Mouse (Mus musculus) lung, embryonic 14.5 days (tissue): ENCODE measurements around the gene Unc45a. TPM values are rescaled to one million over a fixed set of nuclear protein-coding genes. Genes with fewer than 3 reads are reported as not detected.

ENCODE experiments used
- ATAC-seq: fragments of 200-750 bp; cut with Nextera tagmentation; 2 replicates; pipeline ENCODE4 v1.8.0; 2017; ENCODE audit warnings: mild to moderate bottlenecking, moderate TSS enrichment, moderate library complexity; ENCODE audit not compliant: insufficient read depth
- DNase-seq: peaks from one replicate; pipeline ENCODE4 v3.0.0-alpha.2; 2015
- H3K27ac ChIP-seq: fragments of 300-500 bp; sonication (generic); 2 replicates; pipeline ENCODE4 v1.5.1; 2014; ENCODE audit warnings: low read depth, mild to moderate bottlenecking, moderate library complexity
- H3K27me3 ChIP-seq: fragments of 300-500 bp; sonication (generic); 2 replicates; pipeline ENCODE4 v1.6.1; 2014; ENCODE audit warnings: low read length, control low read depth; ENCODE audit not compliant: insufficient read depth
- H3K36me3 ChIP-seq: fragments of 300-500 bp; sonication (generic); 2 replicates; pipeline ENCODE4 v1.6.1; 2014; ENCODE audit warnings: control low read depth; ENCODE audit not compliant: insufficient read depth
- H3K4me1 ChIP-seq: fragments of 300-500 bp; sonication (generic); 2 replicates; pipeline ENCODE4 v1.6.1; 2014; ENCODE audit warnings: antibody characterized with exemption, control low read depth; ENCODE audit not compliant: insufficient read depth
- H3K4me2 ChIP-seq: fragments of 300-500 bp; sonication (generic); 2 replicates; pipeline ENCODE4 v1.6.1; 2014; ENCODE audit warnings: mild to moderate bottlenecking
- H3K4me3 ChIP-seq: fragments of 300-500 bp; sonication (generic); 2 replicates; pipeline ENCODE4 v1.5.1; 2014; ENCODE audit warnings: low read depth, low read length
- H3K9ac ChIP-seq: fragments of 300-500 bp; sonication (generic); 2 replicates; pipeline ENCODE4 v1.6.1; 2014
- H3K9me3 ChIP-seq: fragments of 300-500 bp; sonication (generic); 2 replicates; pipeline ENCODE4 v1.6.1; 2016; ENCODE audit warnings: low read depth, low read length, control low read depth
- CTCF ChIP-seq: IDR thresholded peaks from 2 replicates; pipeline ENCODE4 v1.5.1; 2016; ENCODE audit warnings: antibody characterized with exemption, low read depth
- WGBS: fragments of 180-500 bp; shearing (Covaris S2); extraction: QIAGEN DNeasy Blood & Tissue Kit; methylation state at CpG from one replicate; pipeline ENCODE4 v1.1.7; 2014; 5-methylcytosine and 5-hydroxymethylcytosine counted together
- polyA plus RNA-seq: library from polyadenylated mRNA; unstranded; fragments of >200 nt; fragmentation: Nextera tagmentation; extraction: Ambion mirVana; gene quantifications from 2 replicates; pipeline ENCODE4 v1.2.1, GENCODE M21; 2014

Gene Unc45a
- polyA plus RNA-seq, 1 experiment from 2014 or later = 34.3 TPM

- ATAC-seq = no peak
- Histone ChIP-seq H3K27me3 (no peaks in the 10 kb centered on the region), H3K9me3 (no peaks in the 10 kb centered on the region), H3K27ac (no peak overlapping the region), H3K4me1 (peaks cover 15% of the 10 kb centered on the region; the same call in 1 of the 2 replicates), H3K36me3 (peaks cover 10% of the 10 kb centered on the region; the same call in 1 of the 2 replicates), H3K9ac (no peak overlapping the region), H3K4me3 (no peak overlapping the region), H3K4me2 (no peak overlapping the region)
- DNase-seq = no peak
- TF ChIP-seq CTCF = no peak
- WGBS = 71% methylated on average over 7 of the region's 7 CpGs
Measured at GRCm38 (mm10) chr7:80341793-80342192, 988 bp upstream of the Unc45a start.

GRCm38 (mm10) chr7:80339793-80340628 lies 794 bp downstream of the Unc45a start:
- ATAC-seq (peak; percentile 98), DNase-seq (peak; percentile 100)
- Histone ChIP-seq H3K4me2 (peak overlapping the region; percentile 86), H3K4me1 (0 out of 2 replicates have a peak, but pooled peaks cover 13% of the 10 kb centered on the region), H3K4me3 (peak overlapping the region; percentile 62), H3K9ac (peak overlapping the region; percentile 66), H3K27ac (peak overlapping the region; percentile 92), H3K36me3 (peaks cover 28% of the 10 kb centered on the region), H3K27me3 (no peaks in the 10 kb centered on the region), H3K9me3 (no peaks in the 10 kb centered on the region)
- under 1% methylated on average over 45 of the region's 45 CpGs for WGBS
- peak; percentile 89 for TF ChIP-seq CTCF

GRCm38 (mm10) chr7:80339371-80339770 lies 1.4 kb downstream of the Unc45a start:
- Histone ChIP-seq H3K4me2 (peak overlapping the region; percentile 86), H3K9ac (peak overlapping the region; percentile 68), H3K4me1 (0 out of 2 replicates have a peak, but pooled peaks cover 13% of the 10 kb centered on the region), H3K27me3 (no peaks in the 10 kb centered on the region), H3K4me3 (peak overlapping the region; percentile 62), H3K36me3 (peaks cover 34% of the 10 kb centered on the region), H3K9me3 (no peaks in the 10 kb centered on the region), H3K27ac (no peak overlapping the region)
- 6% methylated on average over 17 of the region's 17 CpGs for WGBS
- DNase-seq (peak; percentile 59), ATAC-seq (no peak)
- TF ChIP-seq CTCF = no peak

- Histone ChIP-seq H3K4me2 (no peak overlapping the region), H3K36me3 (peaks cover 59% of the 10 kb centered on the region), H3K27me3 (no peaks in the 10 kb centered on the region), H3K9me3 (no peaks in the 10 kb centered on the region), H3K4me1 (0 out of 2 replicates have a peak, but pooled peaks cover 10% of the 10 kb centered on the region), H3K4me3 (no peak overlapping the region), H3K27ac (no peak overlapping the region), H3K9ac (no peak overlapping the region)
- no peak for ATAC-seq
- TF ChIP-seq CTCF = no peak
- no peak for DNase-seq
- whole genome bisulfite sequencing = 87% methylated on average over 3 of the region's 3 CpGs
Measured at GRCm38 (mm10) chr7:80336932-80337331, 3.9 kb downstream of the Unc45a start.

- 77% methylated on average over 4 of the region's 4 CpGs for WGBS
- ATAC-seq = no peak
Measured at GRCm38 (mm10) chr7:80334848-80335247, 6.0 kb downstream of the Unc45a start.

GRCm38 (mm10) chr7:80331433-80331832 lies 9.4 kb downstream of the Unc45a start:
- Histone ChIP-seq H3K9me3 (no peaks in the 10 kb centered on the region), H3K4me3 (no peak overlapping the region), H3K4me2 (no peak overlapping the region), H3K36me3 (peaks cover 98% of the 10 kb centered on the region), H3K9ac (no peak overlapping the region), H3K27me3 (no peaks in the 10 kb centered on the region), H3K27ac (no peak overlapping the region), H3K4me1 (no peaks in the 10 kb centered on the region)
- no peak for ATAC-seq
- no peak for DNase-seq
- TF ChIP-seq CTCF = no peak
- 87% methylated on average over 19 of the region's 19 CpGs for WGBS

More at GRCm38 (mm10) chr7:80334848-80335247, 6.0 kb downstream of the Unc45a start:
- Histone ChIP-seq H3K4me3 (no peak overlapping the region), H3K9me3 (no peaks in the 10 kb centered on the region), H3K36me3 (peaks cover 79% of the 10 kb centered on the region), H3K4me2 (no peak overlapping the region), H3K9ac (no peak overlapping the region), H3K27me3 (no peaks in the 10 kb centered on the region), H3K27ac (no peak overlapping the region), H3K4me1 (0 out of 2 replicates have a peak, but pooled peaks cover 10% of the 10 kb centered on the region)
- no peak for DNase-seq
- TF ChIP-seq CTCF = no peak

- 89% methylated on average over 8 of the region's 8 CpGs for WGBS
- H3K36me3 ChIP-seq = peaks cover 98% of the 10 kb centered on the region
- no peak for TF ChIP-seq CTCF
- H3K4me1 ChIP-seq = no peaks in the 10 kb centered on the region
- DNase-seq (no peak), ATAC-seq (no peak)
- no peaks in the 10 kb centered on the region for H3K9me3 ChIP-seq
- no peaks in the 10 kb centered on the region for H3K27me3 ChIP-seq
- no peak overlapping the region for H3K4me3 ChIP-seq
- no peak overlapping the region for H3K4me2 ChIP-seq
- H3K27ac ChIP-seq = no peak overlapping the region
- H3K9ac ChIP-seq = no peak overlapping the region
Measured at GRCm38 (mm10) chr7:80330278-80330677, 10.5 kb downstream of the Unc45a start.
